Mouse (Mus musculus): ENCODE data around the gene Asmt. TPM values are rescaled to one million over a fixed set of nuclear protein-coding genes. Genes with fewer than 3 reads are reported as not detected.

Gene Asmt
- total RNA-seq, 1 experiment = not detected

GRCm38 (mm10) chrX:170675923-170676605 is 3.6 kb downstream of the Asmt start:
- no peaks in the 10 kb centered on the region for H3K4me1 ChIP-seq (ENCODE audit: control insufficient read depth in 2 of 2, insufficient read depth in 2 of 2, low read length in 2 of 2, poor library complexity in 1 of 2)
- no peak for TF ChIP-seq MAFK (IDR thresholded peaks at IDR 0.05; ENCODE audit: insufficient read depth, low read depth, low read length)
- no peak for TF ChIP-seq ZNF384 (IDR thresholded peaks at IDR 0.05; ENCODE audit: low read depth, low read length)
- TF ChIP-seq CHD2 (IDR thresholded peaks at IDR 0.05; ENCODE audit: low read depth, low read length) = no peak
- TF ChIP-seq ZC3H11A (IDR thresholded peaks at IDR 0.05; ENCODE audit: borderline replicate concordance, low read depth, low read length) = no peak
- TF ChIP-seq HCFC1 (IDR thresholded peaks at IDR 0.05; ENCODE audit: borderline replicate concordance, insufficient read depth, low read length) = no peak
- in situ Hi-C loops (cut with MboI; ENCODE audit: low sequenced_read_pairs in 2 of 2, unreplicated experiment in 2 of 2) = no loop called here
- H3K36me3 ChIP-seq (ENCODE audit: control insufficient read depth, insufficient read depth, low read length, poor library complexity, severe bottlenecking) = peaks cover 15% of the 10 kb centered on the region; the same call in 1 of the 2 replicates
- H3K4me3 ChIP-seq (ENCODE audit: insufficient read depth in 1 of 2, low read depth in 1 of 2, low read length in 2 of 2, poor library complexity in 1 of 2, severe bottlenecking in 1 of 2) = no peak overlapping the region
- H3K9ac ChIP-seq (ENCODE audit: insufficient read depth, low read depth, low read length, poor library complexity, severe bottlenecking) = no peak overlapping the region
- no peak for DNase-seq (ENCODE audit: low read depth, low spot score)
- H3K9me3 ChIP-seq (ENCODE audit: control insufficient read depth, insufficient read depth, low read depth, low read length) = peaks cover 16% of the 10 kb centered on the region
- peak overlapping the region; percentile 48; the same call in 1 of the 2 replicates for H3K27ac ChIP-seq (ENCODE audit: insufficient read depth, low read depth, low read length, poor library complexity, severe bottlenecking)

DNA sequence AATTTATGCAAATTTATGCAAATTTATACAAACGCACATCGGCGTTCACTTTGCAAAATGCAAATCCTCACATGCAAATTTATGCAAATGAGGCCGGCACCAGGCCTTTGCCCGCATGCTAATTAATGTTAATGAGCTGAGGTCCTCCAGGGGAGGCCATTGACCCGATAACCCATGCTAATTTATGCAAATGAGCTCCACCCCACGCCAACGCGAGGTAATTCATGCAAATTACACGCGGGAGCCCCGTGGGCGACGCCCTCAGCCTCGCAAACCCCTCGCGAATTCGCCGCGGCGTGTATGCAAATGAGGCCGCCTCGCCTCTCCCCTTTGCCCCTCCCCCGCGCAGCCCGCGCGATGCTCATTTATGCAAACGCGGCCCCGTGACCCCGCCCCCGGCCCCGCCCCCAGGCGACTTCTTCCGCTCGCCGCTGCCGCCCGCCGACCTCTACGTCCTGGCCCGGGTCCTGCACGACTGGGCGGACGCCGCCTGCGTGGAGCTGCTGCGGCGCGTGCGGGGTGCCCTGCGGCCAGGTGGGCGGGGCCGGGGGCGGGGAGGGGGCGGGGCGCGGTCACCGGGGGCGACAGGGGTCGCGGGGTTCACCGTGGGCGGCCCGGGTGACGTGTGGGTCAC is 4.3 kb downstream of the Asmt start:
- peaks cover 16% of the 10 kb centered on the region for H3K9me3 ChIP-seq (ENCODE audit: control insufficient read depth, insufficient read depth, low read depth, low read length)
- no peak overlapping the region for H3K4me3 ChIP-seq (ENCODE audit: insufficient read depth in 1 of 2, low read depth in 1 of 2, low read length in 2 of 2, poor library complexity in 1 of 2, severe bottlenecking in 1 of 2)
- H3K9ac ChIP-seq (ENCODE audit: insufficient read depth, low read depth, low read length, poor library complexity, severe bottlenecking) = no peak overlapping the region
- peaks cover 15% of the 10 kb centered on the region; the same call in 1 of the 2 replicates for H3K36me3 ChIP-seq (ENCODE audit: control insufficient read depth, insufficient read depth, low read length, poor library complexity, severe bottlenecking)
- DNase-seq (ENCODE audit: low read depth, low spot score) = no peak
- H3K4me1 ChIP-seq (ENCODE audit: control insufficient read depth in 2 of 2, insufficient read depth in 2 of 2, low read length in 2 of 2, poor library complexity in 1 of 2) = no peaks in the 10 kb centered on the region
- in situ Hi-C loops (cut with MboI; ENCODE audit: low sequenced_read_pairs in 2 of 2, unreplicated experiment in 2 of 2) = no loop called here
- no peak for TF ChIP-seq CHD2 (IDR thresholded peaks at IDR 0.05; ENCODE audit: low read depth, low read length)
- TF ChIP-seq ZNF384 (IDR thresholded peaks at IDR 0.05; ENCODE audit: low read depth, low read length) = no peak
- TF ChIP-seq MAFK (IDR thresholded peaks at IDR 0.05; ENCODE audit: insufficient read depth, low read depth, low read length) = no peak
- TF ChIP-seq HCFC1 (IDR thresholded peaks at IDR 0.05; ENCODE audit: borderline replicate concordance, insufficient read depth, low read length) = no peak
- TF ChIP-seq ZC3H11A (IDR thresholded peaks at IDR 0.05; ENCODE audit: borderline replicate concordance, low read depth, low read length) = no peak
- H3K27ac ChIP-seq (ENCODE audit: insufficient read depth, low read depth, low read length, poor library complexity, severe bottlenecking) = no peak overlapping the region

GRCm38 (mm10) chrX:170677266-170677665 is 4.8 kb downstream of the Asmt start:
- Histone ChIP-seq H3K4me1 (ENCODE audit: control insufficient read depth in 2 of 2, insufficient read depth in 2 of 2, low read length in 2 of 2, poor library complexity in 1 of 2) (no peaks in the 10 kb centered on the region), H3K4me3 (ENCODE audit: insufficient read depth in 1 of 2, low read depth in 1 of 2, low read length in 2 of 2, poor library complexity in 1 of 2, severe bottlenecking in 1 of 2) (no peak overlapping the region), H3K27ac (ENCODE audit: insufficient read depth, low read depth, low read length, poor library complexity, severe bottlenecking) (peak overlapping the region; percentile 40; the same call in 1 of the 2 replicates), H3K36me3 (ENCODE audit: control insufficient read depth, insufficient read depth, low read length, poor library complexity, severe bottlenecking) (peaks cover 15% of the 10 kb centered on the region; the same call in 1 of the 2 replicates), H3K9ac (ENCODE audit: insufficient read depth, low read depth, low read length, poor library complexity, severe bottlenecking) (no peak overlapping the region), H3K9me3 (ENCODE audit: control insufficient read depth, insufficient read depth, low read depth, low read length) (peaks cover 16% of the 10 kb centered on the region)
- in situ Hi-C loops (cut with MboI; ENCODE audit: low sequenced_read_pairs in 2 of 2, unreplicated experiment in 2 of 2) = no loop called here
- no peak for DNase-seq (ENCODE audit: low read depth, low spot score)
- TF ChIP-seq ZNF384 (IDR thresholded peaks at IDR 0.05; ENCODE audit: low read depth, low read length) (no peak), CHD2 (IDR thresholded peaks at IDR 0.05; ENCODE audit: low read depth, low read length) (no peak), HCFC1 (IDR thresholded peaks at IDR 0.05; ENCODE audit: borderline replicate concordance, insufficient read depth, low read length) (no peak), ZC3H11A (IDR thresholded peaks at IDR 0.05; ENCODE audit: borderline replicate concordance, low read depth, low read length) (no peak), MAFK (IDR thresholded peaks at IDR 0.05; ENCODE audit: insufficient read depth, low read depth, low read length) (no peak)

DNA sequence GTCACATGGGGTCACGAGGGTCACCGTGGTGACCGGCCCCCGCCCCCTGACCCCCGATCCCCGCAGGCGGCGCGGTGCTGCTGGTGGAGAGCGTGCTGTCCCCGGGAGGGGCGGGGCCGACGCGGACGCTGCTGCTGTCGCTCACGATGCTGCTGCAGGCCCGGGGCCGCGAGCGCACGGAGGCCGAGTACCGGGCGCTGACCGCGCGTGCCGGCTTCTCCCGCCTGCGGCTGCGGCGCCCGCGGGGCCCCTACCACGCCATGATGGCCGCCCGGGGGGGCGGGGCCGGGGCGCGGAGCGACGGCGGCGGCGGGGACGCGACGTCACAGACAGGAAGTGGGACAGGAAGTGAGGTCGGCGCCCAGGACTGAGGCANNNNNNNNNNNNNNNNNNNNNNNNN is 5.2 kb downstream of the Asmt start:
- in situ Hi-C loops (cut with MboI; ENCODE audit: low sequenced_read_pairs in 2 of 2, unreplicated experiment in 2 of 2) = no loop called here
- peaks cover 16% of the 10 kb centered on the region for H3K9me3 ChIP-seq (ENCODE audit: control insufficient read depth, insufficient read depth, low read depth, low read length)
- H3K9ac ChIP-seq (ENCODE audit: insufficient read depth, low read depth, low read length, poor library complexity, severe bottlenecking) = no peak overlapping the region
- peaks cover 15% of the 10 kb centered on the region; the same call in 1 of the 2 replicates for H3K36me3 ChIP-seq (ENCODE audit: control insufficient read depth, insufficient read depth, low read length, poor library complexity, severe bottlenecking)
- H3K27ac ChIP-seq (ENCODE audit: insufficient read depth, low read depth, low read length, poor library complexity, severe bottlenecking) = peak overlapping the region; percentile 40; the same call in 1 of the 2 replicates
- no peak for TF ChIP-seq MAFK (IDR thresholded peaks at IDR 0.05; ENCODE audit: insufficient read depth, low read depth, low read length)
- TF ChIP-seq ZNF384 (IDR thresholded peaks at IDR 0.05; ENCODE audit: low read depth, low read length) = no peak
- TF ChIP-seq HCFC1 (IDR thresholded peaks at IDR 0.05; ENCODE audit: borderline replicate concordance, insufficient read depth, low read length) = no peak
- no peak for TF ChIP-seq ZC3H11A (IDR thresholded peaks at IDR 0.05; ENCODE audit: borderline replicate concordance, low read depth, low read length)
- no peak for TF ChIP-seq CHD2 (IDR thresholded peaks at IDR 0.05; ENCODE audit: low read depth, low read length)
- DNase-seq (ENCODE audit: low read depth, low spot score) = no peak
- no peak overlapping the region for H3K4me3 ChIP-seq (ENCODE audit: insufficient read depth in 1 of 2, low read depth in 1 of 2, low read length in 2 of 2, poor library complexity in 1 of 2, severe bottlenecking in 1 of 2)
- H3K4me1 ChIP-seq (ENCODE audit: control insufficient read depth in 2 of 2, insufficient read depth in 2 of 2, low read length in 2 of 2, poor library complexity in 1 of 2) = no peaks in the 10 kb centered on the region
